Mouse (Mus musculus) midbrain, postnatal 0 days (tissue): ENCODE data around the gene Glycam1. TPM values are rescaled to one million over a fixed set of nuclear protein-coding genes. Genes with fewer than 3 reads are reported as not detected.
A peak's percentile ranks its signal among the peaks of the same experiment; 100 is the strongest.

ENCODE experiments used
- ATAC-seq: fragments of 200-750 bp; cut with Nextera tagmentation; 2 replicates; pipeline ENCODE4 v1.8.0; 2017; ENCODE audit warnings: moderate number of reproducible peaks, mild to moderate bottlenecking, moderate TSS enrichment, moderate library complexity; ENCODE audit not compliant: low FRiP score
- DNase-seq: peaks from one replicate; pipeline ENCODE4 v3.0.0-alpha.2; 2015; ENCODE audit warnings: low spot score
- H3K27ac ChIP-seq: fragments of 300-500 bp; sonication (generic); 2 replicates; pipeline ENCODE4 v1.5.1; 2014; ENCODE audit warnings: low read depth, mild to moderate bottlenecking, low read length, mixed read lengths
- H3K27me3 ChIP-seq: fragments of 300-500 bp; sonication (generic); 2 replicates; pipeline ENCODE4 v1.6.1; 2014; ENCODE audit warnings: low read length, control low read depth, mixed read lengths; ENCODE audit not compliant: insufficient read depth
- H3K36me3 ChIP-seq: fragments of 300-500 bp; sonication (generic); 2 replicates; pipeline ENCODE4 v1.6.1; 2014; ENCODE audit warnings: low read length, control low read depth, mixed read lengths; ENCODE audit not compliant: insufficient read depth
- H3K4me1 ChIP-seq: fragments of 300-500 bp; sonication (generic); 2 replicates; pipeline ENCODE4 v1.6.1; 2014; ENCODE audit warnings: mild to moderate bottlenecking, control low read depth, antibody characterized with exemption, low read length, mixed read lengths; ENCODE audit not compliant: insufficient read depth
- H3K4me2 ChIP-seq: fragments of 300-500 bp; sonication (generic); 2 replicates; pipeline ENCODE4 v1.6.1; 2014; ENCODE audit warnings: low read depth, mild to moderate bottlenecking, low read length, mixed read lengths; ENCODE audit not compliant: poor library complexity, severe bottlenecking
- H3K4me3 ChIP-seq: fragments of 300-500 bp; sonication (generic); 2 replicates; pipeline ENCODE4 v1.5.1; 2014; ENCODE audit warnings: low read depth, mild to moderate bottlenecking, low read length, moderate library complexity
- H3K9ac ChIP-seq: fragments of 300-500 bp; sonication (generic); replicated peaks from 2 replicates; pipeline ENCODE4 v1.6.1; 2014; ENCODE audit warnings: mild to moderate bottlenecking, low read length, moderate library complexity, mixed read lengths; ENCODE audit not compliant: poor library complexity, severe bottlenecking
- H3K9me3 ChIP-seq: fragments of 300-500 bp; sonication (generic); 2 replicates; pipeline ENCODE4 v1.6.1; 2016; ENCODE audit warnings: low read length, control low read depth
- CTCF ChIP-seq: IDR thresholded peaks from 2 replicates; pipeline ENCODE4 v1.5.1; 2016; ENCODE audit warnings: antibody characterized with exemption, mild to moderate bottlenecking
- WGBS: fragments of 180-500 bp; shearing (Covaris S2); extraction: QIAGEN DNeasy Blood & Tissue Kit; methylation state at CpG from one replicate; pipeline ENCODE4 v1.1.7; 2014; 5-methylcytosine and 5-hydroxymethylcytosine counted together
- polyA plus RNA-seq: library from polyadenylated mRNA; unstranded; fragments of >200 nt; fragmentation: Nextera tagmentation; extraction: Ambion mirVana; gene quantifications from 2 replicates; pipeline ENCODE4 v1.2.1, GENCODE M21; 2015
- total RNA-seq: library from RNA; depleted of rRNA; stranded (reverse); fragments of >200 nt; gene quantifications from 2 replicates; pipeline ENCODE4 v1.2.3, GENCODE M21; 2014

Gene Glycam1
- total and polyA plus RNA-seq, 2 experiments from 2014 or later: not detected

DNA sequence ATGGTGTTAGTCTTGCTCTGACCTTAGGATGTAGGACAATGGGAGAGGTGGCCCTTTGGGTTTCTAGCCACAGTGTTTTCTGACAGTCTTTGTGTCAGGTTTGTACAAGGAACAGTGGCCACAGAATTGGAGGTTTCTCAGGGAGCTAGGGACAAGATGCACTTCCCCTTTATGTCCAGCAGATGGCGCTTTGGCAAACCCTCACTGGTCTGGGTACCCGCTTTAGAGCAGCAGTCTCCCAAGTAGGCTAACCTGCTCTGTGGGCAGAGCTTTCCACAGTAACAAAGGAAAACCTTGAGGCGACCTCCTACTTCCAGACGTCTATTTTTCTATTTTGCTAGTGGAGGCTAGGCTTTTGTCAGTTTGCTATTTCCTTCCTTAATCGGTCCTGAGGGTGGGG lies 34.5 kb downstream of the Glycam1 start:
- H3K36me3 ChIP-seq: peaks cover 40% of the 10 kb centered on the region
- peak; percentile 74 for ATAC-seq
- no peaks in the 10 kb centered on the region for H3K4me1 ChIP-seq
- DNase-seq: peak; percentile 89
- no peak overlapping the region for H3K4me2 ChIP-seq
- peak overlapping the region; percentile 40 for H3K27ac ChIP-seq
- TF ChIP-seq CTCF: peak; percentile 98
- no peak overlapping the region for H3K9ac ChIP-seq
- WGBS: 7% methylated on average over 5 of the region's 5 CpGs
- no peaks in the 10 kb centered on the region for H3K27me3 ChIP-seq
- H3K4me3 ChIP-seq: no peak overlapping the region
- no peaks in the 10 kb centered on the region for H3K9me3 ChIP-seq

DNA sequence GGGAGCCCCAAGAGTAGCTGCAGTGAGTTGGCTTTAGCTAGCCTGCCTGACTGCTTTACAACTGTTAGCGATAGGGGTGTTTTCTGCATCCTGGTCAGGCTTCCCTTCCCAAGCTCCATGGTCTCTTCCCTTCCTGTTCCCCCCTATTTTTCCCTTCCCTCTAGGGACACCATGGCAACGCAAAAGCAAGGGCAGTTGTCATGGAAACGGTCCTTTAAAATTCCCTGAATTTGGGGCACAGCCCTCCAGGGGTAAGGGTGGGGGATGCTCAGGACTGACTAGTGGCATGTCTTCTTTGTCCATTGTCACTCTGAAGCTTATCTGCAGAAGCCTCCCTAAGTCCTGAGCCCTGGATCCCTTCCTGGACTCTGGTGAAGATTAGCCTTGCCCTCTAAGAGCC lies 41.7 kb downstream of the Glycam1 start:
- Histone ChIP-seq H3K9ac (no peak overlapping the region), H3K27ac (0 out of 2 replicates have a peak overlapping the region, but pooled peaks have one; percentile 26), H3K27me3 (no peaks in the 10 kb centered on the region), H3K4me1 (peaks cover 13% of the 10 kb centered on the region), H3K4me2 (no peak overlapping the region), H3K4me3 (no peak overlapping the region), H3K36me3 (peaks cover 32% of the 10 kb centered on the region), H3K9me3 (no peaks in the 10 kb centered on the region)
- no peak for TF ChIP-seq CTCF
- DNase-seq (peak; percentile 42), ATAC-seq (peak; percentile 27)
- WGBS: 36% methylated on average over 3 of the region's 3 CpGs

DNA sequence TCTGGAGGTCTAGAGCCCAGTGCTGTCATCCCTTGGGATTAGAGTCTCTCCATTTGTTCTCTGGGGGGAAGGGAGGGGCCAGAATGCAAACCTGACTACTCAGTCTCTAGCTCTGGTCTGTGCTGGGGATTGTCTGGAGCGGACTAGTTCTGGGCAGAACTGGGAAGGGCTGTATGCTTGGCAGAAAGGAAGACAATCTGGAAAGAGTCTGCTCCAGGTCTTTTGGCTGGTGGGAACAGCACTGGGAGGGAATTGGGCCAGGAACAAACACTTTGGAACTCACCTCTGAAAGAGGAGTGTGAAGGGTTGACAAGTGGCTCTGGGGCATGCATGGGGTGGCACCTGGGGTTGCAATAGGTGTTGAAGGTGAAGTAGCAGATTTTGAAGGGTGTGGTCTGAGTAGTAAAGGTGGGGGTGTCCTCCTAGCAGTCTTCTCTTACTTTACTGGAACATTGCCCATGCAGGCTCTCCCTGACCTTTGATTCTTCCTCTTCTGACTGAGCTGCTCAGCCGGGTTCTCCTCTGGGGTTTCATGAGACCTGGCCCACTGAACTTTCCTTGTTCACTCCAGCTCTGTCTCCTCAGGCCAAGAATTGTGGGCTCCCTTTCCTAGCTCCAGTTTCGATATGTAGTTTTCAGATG lies 42.3 kb downstream of the Glycam1 start:
- Histone ChIP-seq H3K27me3 (no peaks in the 10 kb centered on the region), H3K4me3 (no peak overlapping the region), H3K9ac (no peak overlapping the region), H3K4me1 (peaks cover 13% of the 10 kb centered on the region), H3K9me3 (no peaks in the 10 kb centered on the region), H3K4me2 (no peak overlapping the region), H3K27ac (0 out of 2 replicates have a peak overlapping the region, but pooled peaks have one; percentile 26), H3K36me3 (peaks cover 32% of the 10 kb centered on the region)
- DNase-seq: peak; percentile 31
- ATAC-seq: peak; percentile 39; the same call in 1 of the 2 replicates
- no peak for TF ChIP-seq CTCF
- WGBS: 44% methylated on average over 3 of the region's 3 CpGs

DNA sequence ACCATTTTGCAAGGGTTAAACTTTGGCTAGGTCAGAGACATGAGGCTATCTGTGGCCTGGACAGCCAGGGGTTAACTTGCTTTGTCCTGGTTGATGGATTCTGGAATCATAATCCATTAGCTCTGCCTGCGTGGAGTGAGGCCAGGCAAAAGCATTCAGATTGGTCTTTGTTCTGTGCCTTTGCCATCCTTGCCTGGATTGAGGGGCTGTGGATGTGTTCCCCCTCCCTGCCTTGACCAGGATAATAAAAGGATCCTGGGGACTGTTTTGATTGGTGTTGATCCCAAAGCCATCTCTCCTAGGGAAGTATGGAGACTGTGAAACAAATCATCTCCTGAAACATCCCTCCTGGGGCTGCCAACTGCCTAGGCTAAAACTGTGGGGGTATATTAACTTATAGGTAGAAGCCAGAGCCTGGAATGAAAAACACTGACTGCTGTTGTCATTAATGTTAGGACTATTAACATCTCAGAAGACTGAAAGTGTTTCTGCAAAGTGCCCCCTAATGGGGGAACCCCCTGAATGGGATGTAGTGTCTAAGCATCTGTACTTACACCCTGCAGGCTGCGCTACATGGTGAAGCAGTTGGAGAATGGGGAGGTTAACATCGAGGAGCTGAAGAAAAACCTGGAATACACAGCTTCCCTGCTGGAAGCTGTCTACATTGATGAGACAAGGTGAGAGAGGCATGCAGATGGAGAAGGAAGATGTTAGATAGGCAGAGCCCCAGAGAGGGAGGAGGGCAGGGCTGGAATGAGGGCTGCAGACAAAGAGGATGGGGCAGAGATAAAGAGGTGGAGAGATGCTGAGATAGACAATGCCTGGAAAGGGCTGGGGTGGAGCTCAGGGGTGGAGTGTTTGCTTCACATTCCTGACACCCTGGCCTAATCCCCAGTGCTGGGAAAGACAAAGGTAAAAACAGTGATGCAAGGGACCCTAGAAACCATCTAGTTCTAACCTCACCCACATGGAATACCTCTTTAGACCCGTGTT lies 45.2 kb downstream of the Glycam1 start:
- ATAC-seq: peak; percentile 52; the same call in 1 of the 2 replicates
- TF ChIP-seq CTCF: no peak
- no peaks in the 10 kb centered on the region for H3K27me3 ChIP-seq
- WGBS: 8% methylated on average over 4 of the region's 4 CpGs
- peak overlapping the region; percentile 24; the same call in 1 of the 2 replicates for H3K9ac ChIP-seq
- H3K4me2 ChIP-seq: no peak overlapping the region
- peaks cover 15% of the 10 kb centered on the region for H3K36me3 ChIP-seq
- DNase-seq: peak; percentile 85
- H3K4me1 ChIP-seq: peaks cover 13% of the 10 kb centered on the region
- H3K4me3 ChIP-seq: no peak overlapping the region
- H3K27ac ChIP-seq: peak overlapping the region; percentile 49
- no peaks in the 10 kb centered on the region for H3K9me3 ChIP-seq

DNA sequence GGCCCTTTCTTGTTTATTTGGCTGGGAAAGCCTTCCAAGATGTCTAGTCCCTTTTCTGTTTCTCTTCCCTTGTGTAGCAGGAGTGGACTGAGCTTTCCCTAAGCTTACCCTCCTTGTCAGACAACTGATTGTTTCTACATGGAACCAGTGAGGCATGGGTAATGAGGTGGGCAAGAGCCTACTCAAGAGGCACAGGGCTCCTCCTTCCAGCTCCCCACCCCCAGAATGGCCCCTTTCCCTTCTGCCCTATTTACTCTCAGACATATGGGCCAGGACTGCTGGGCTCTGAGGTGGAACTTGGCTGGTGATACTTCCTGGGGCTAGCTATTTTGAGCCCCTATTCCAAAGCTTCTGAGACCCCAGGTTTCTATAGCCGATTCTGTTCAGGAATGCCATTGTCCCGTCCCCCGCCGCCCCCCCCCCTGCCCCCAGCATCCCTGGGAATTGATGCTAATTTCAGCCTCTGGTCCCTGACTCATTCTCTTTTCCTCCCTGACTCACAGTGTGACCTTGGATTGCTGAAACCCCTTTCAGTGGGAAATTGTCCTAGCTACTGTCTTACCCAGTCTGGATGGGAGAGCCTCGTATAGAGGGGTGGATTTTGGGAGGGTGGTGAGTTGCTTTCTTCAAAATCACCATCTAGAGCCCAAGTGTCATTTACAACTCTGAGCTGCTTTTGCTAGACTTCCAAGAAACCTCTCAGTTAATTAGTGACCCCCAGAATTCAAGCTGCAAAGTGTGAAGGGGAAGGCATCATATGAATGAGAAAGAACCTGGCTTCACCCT lies 46.1 kb downstream of the Glycam1 start:
- Histone ChIP-seq H3K4me2 (no peak overlapping the region), H3K4me3 (no peak overlapping the region), H3K4me1 (peaks cover 13% of the 10 kb centered on the region), H3K36me3 (peaks cover 8% of the 10 kb centered on the region; the same call in 1 of the 2 replicates), H3K27me3 (no peaks in the 10 kb centered on the region), H3K27ac (peak overlapping the region; percentile 49), H3K9ac (peak overlapping the region; percentile 24; the same call in 1 of the 2 replicates), H3K9me3 (no peaks in the 10 kb centered on the region)
- ATAC-seq (peak; percentile 17), DNase-seq (peak; percentile 84)
- TF ChIP-seq CTCF: no peak
- WGBS: 7% methylated on average over 5 of the region's 5 CpGs
